Mouse (Mus musculus) liver, adult 2 months (tissue): ENCODE data around the gene Olfr1032.
"Not testable (repeated sequence)": the region's sequence is repeated elsewhere in the genome, so short reads cannot be mapped to it uniquely, and the experiment has no call there.

ENCODE experiments used
- CTCF ChIP-seq: fragments of 200-500 bp; IDR thresholded peaks from 2 replicates; pipeline ENCODE4 v1.5.1; 2011; ENCODE audit warnings: low read depth, low read length, control low read depth
- POLR2A ChIP-seq: fragments of 200-500 bp; IDR thresholded peaks from 2 replicates; pipeline ENCODE4 v1.6.1; 2011; ENCODE audit warnings: low read length, control low read depth; ENCODE audit not compliant: insufficient read depth; ENCODE audit errors: extremely low read depth

- TF ChIP-seq CTCF, POLR2A: not testable (repeated sequence)
Observed at GRCm38 (mm10) chr2:86021518-86021917, 16.2 kb downstream of the Olfr1032 start.
